Mouse (Mus musculus): Measurements from ENCODE around the gene Mpp3. TPM values are rescaled to one million over a fixed set of nuclear protein-coding genes. Genes with fewer than 3 reads are reported as not detected.

Mpp3 gene
- polyA plus RNA-seq (2017; shearing (Covaris generic)): 0.50 TPM

DNA sequence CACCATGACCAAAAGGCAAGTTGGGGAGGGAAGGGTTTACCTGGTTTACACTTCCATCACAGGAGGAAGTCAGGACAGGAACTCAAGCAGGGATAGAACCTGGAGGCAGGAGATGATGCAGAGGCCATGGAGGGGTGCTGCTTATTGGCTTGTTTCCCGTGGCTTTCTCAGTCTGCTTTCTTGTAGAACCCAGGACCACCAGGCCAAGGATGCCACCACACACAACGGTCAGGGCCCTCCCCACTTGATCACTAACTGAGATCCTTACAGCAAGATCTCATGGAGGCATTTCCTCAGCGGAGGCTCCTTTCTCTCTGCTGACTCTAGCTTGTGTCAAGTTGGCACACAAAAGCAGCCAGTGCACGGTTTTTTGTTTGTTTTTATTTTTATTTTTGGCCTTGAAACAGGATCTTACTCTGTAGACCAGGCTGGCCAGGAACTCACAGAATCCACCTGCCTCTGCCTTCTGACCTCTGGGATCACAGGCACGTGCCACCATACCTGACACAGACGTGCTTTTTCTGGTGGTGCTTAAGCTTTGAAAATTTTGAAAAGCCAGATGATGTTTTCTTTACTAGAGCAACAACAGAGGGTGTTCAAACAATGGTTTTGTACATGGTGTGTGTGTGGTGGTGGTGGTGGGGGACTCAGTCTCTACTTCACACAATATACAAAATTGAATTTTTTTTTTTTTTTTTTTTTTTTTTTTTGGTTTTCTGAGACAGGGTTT, at the start of gene Mpp3:
Gene Mpp3 (minus strand): TSS at position 375 of the 730 bp plus-strand sequence.

DNA sequence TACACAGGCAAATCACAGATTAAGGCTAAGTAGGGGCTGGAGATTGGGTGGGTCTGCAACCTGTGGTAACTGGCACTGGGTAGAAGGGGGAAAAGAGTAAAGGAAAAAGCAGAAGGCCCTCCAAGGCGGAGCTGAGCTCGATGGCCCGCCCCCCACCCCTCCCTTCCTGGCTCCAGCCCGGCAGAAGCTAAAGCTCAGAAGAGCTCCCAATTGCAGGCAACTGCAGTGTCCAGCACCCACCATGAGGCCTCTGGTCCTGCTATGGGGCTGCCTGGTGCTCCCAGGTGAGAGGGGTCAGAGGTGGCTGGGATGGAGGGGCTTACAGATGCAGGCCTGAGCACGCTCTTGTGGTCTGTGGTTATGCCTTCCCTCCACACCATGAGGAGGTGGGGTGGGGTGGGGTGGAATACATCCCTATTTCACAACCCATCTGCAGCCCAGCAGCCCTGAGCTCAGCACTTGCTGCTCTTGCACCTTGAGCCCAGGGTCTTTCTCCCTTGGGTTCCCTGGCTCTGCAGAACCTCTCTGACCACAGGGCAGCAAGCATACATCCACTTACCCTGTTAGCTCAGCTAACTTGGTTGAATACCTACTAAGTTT, 13.2 kb upstream of the Mpp3 start, which contains the start of gene Cd300lg:
Gene Cd300lg (plus strand): TSS at position 160 of the 600 bp plus-strand sequence.

GRCm38 (mm10) chr11:101986913-101987312, 41.3 kb downstream of the Mpp3 start, which contains the start of gene Dusp3:
TSS of gene Dusp3 (minus strand) at chr11:101987013.

DNA sequence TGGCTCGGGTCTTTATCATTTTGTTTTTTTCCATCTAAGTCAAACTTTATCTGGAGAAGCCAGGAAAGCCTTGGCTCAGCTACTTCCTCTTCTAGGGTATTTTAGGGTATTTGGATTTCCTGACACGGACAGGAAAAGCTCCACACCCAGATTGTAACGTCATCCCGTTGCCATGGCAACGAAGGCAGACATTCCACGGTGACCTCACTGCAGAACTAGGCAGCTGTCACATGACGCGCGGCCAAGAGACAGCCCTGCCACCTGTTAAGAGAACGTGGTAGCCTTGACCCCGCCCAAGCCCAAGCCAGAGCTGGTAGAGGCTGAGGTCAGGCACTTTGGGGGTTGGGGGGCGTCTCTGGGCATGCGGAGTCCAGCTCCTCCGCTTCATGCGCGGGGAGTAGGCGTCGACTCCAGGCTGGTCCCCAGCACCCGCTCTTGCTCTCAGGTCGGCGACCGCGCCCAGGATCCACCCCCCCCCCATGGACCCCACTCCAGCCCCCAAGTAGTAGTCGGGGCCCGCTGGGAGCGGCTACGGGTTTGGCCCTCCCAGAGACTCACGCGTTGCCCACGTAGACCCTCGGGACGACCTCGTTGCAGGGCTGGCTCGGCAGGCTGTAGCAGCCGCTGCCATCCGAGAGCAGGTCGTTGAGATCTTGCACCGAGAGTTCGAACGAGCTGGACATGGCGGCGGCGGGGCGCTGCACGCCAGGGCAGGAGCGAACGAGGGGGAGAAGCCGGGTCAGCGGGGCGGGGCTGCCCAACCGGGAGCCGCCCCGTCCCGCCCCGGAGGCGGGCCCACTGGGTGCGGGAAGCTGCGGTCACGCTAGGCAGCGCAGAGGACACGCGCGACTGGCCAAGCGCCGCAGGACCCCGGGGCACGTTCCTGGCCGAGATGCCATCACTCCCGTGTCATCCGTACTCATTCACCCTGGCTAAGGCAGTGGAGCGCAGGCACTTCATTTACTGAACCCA, 43.9 kb downstream of the Mpp3 start, which contains the start of gene Cfap97d1:
Gene Cfap97d1 (plus strand): TSS at position 226 of the 972 bp plus-strand sequence.

GRCm38 (mm10) chr11:101966965-101967614, 61.2 kb downstream of the Mpp3 start, which contains the start of gene Sost:
TSS of gene Sost (minus strand) at chr11:101967015.

Other genes with a start within 250 kb of the Mpp3 start
- gene Etv4, start 243.1 kb downstream of the Mpp3 start, polyA plus RNA-seq (2017; shearing (Covaris generic)): not detected
- gene Meox1, start 134.1 kb downstream of the Mpp3 start, polyA plus RNA-seq (2017; shearing (Covaris generic)): not detected
- gene Sost, start 61.4 kb downstream of the Mpp3 start, polyA plus RNA-seq (2017; shearing (Covaris generic)): not detected
- not detected for gene Cfap97d1, start 44.2 kb downstream of the Mpp3 start, polyA plus RNA-seq (2017; shearing (Covaris generic))
- 2.1 TPM for gene Dusp3, start 41.4 kb downstream of the Mpp3 start, polyA plus RNA-seq (2017; shearing (Covaris generic))
- 0.21 TPM for gene Cd300lg, start 13.0 kb upstream of the Mpp3 start, polyA plus RNA-seq (2017; shearing (Covaris generic))
- gene Mpp2, start 60.1 kb upstream of the Mpp3 start, polyA plus RNA-seq (2017; shearing (Covaris generic)): 4.1 TPM
- gene Ppy, start 72.9 kb upstream of the Mpp3 start, polyA plus RNA-seq (2017; shearing (Covaris generic)): not detected
- gene Pyy, start 79.4 kb upstream of the Mpp3 start, polyA plus RNA-seq (2017; shearing (Covaris generic)): not detected
- 0.37 TPM for gene Nags, start 117.1 kb upstream of the Mpp3 start, polyA plus RNA-seq (2017; shearing (Covaris generic))
- gene Tmem101, start 127.9 kb upstream of the Mpp3 start, polyA plus RNA-seq (2017; shearing (Covaris generic)): 4.5 TPM
- gene Lsm12, start 156.8 kb upstream of the Mpp3 start, polyA plus RNA-seq (2017; shearing (Covaris generic)): 79.8 TPM
- gene G6pc3, start 161.2 kb upstream of the Mpp3 start, polyA plus RNA-seq (2017; shearing (Covaris generic)): 20.7 TPM
- gene Hdac5, start 201.7 kb upstream of the Mpp3 start, polyA plus RNA-seq (2017; shearing (Covaris generic)): 46.5 TPM
- gene BC030867, start 220.4 kb upstream of the Mpp3 start, polyA plus RNA-seq (2017; shearing (Covaris generic)): 0.33 TPM
- not detected for gene Asb16, start 240.3 kb upstream of the Mpp3 start, polyA plus RNA-seq (2017; shearing (Covaris generic))

Measured in effector memory CD4-positive, alpha-beta T cell, adult 7 months (primary cell).